Mouse (Mus musculus) left cerebral cortex, adult 11 months (tissue): Measurements from ENCODE around the gene Hnf4a.

Experiments
- DNase-seq: peaks from one replicate; pipeline ENCODE4 v3.0.0; 2022; ENCODE audit warnings: low spot score

The Hnf4a gene

DNA sequence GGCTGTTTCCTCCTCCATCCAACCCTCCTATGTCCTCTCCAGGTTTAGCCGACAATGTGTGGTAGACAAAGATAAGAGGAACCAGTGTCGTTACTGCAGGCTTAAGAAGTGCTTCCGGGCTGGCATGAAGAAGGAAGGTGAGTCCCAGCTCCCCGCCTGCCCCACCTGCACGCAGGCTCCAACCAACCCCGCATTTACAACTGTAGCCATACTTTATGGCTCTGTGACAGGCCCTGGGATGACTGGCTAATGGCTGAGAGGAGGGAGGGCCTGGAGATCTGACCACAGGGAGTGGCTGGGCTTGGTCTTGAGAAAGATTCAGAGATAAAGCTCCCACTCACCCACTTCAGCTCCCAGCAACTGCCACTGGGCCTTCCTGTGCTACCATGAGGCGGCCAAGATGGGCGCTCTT is 45.9 kb downstream of the Hnf4a start:
- no peak for DNase-seq

DNA sequence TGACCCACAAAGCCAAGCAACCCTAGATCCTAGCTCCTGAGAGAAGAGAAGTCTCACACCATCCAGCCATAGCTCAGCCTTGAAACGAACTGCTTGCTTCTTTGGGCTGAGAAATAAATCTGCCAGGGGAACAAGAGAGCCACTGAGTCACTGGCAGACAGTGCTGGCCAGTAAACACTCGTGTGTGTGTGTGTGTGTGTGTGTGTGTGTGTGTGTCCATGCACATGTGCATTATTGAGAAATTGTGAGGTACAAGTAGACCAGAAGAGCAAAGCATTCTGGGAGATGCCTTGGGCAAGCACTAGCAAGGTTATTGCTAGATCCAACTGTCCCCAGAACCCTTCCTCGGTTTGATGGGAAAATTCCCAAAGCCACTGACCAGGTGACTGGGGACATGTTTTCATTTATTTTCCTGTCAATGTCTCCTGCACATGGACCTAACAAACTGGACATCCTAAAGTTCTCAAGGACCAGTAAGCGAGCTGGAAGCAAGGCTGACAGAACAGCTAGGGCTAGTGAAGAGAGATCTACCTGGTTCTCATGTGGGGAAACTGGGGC is 47.9 kb downstream of the Hnf4a start:
- DNase-seq, result no peak

- no peak for DNase-seq
These were observed 48.4 kb downstream of the Hnf4a start for GRCm38 (mm10) chr2:163554996-163555395.

DNA sequence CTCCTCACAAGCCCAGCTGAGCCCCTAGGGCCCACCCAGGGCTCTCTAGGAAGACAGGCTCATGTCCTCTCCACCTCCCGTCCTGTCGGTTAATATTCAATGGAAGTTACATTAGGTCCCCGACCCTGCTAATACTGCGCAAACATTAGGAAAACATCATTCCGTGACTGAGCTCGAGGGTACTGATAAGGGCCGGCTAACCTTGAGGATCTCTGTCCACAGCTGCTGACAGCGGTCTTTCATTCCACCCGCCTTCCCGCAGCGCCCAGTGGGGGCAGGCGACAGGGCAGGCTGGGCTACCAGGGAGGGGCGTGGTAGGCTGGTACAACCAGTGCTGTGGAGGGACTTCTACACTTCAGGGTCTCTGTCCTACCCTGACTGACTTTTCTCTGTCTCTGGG is 48.8 kb downstream of the Hnf4a start:
- DNase-seq, result no peak

DNA sequence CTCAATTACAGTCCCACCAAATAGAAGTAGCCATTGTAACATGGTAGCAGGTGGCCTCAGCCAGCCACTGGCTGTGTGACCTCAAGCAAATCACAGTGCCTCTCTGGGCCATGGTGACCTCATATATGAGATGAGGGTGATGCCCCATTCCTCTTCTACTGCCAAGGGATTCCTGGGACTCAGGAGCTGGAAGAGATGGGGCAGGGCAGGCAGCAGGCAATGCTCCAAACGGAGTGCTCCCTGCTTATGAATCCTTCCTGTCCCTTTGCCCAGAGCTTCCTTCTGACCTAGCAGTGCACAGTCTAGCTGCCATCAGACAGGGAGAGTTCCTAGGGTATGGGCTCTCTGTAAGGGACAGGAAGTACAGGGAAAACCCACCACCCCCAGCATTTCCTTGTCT is 51.9 kb downstream of the Hnf4a start:
- no peak for DNase-seq

DNA sequence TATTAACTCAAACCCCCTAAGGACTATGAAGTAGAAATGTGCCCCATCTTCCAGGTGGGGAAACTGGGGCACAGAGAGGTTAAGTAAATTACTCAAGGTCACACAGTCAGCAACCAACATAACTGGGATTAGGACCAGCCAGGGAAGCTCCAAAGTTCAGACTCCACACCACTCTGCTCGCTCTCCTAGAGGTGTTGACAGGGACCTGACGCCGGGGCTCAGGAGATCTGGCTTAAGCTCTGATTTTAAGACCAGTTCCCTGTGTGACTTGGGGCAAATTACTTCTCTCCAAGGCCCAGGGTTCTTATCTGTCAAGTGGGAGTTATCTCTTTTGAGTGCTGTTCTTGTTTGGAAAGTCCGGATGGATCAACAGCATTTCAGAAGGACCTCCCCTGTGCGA is 52.6 kb downstream of the Hnf4a start:
- DNase-seq, result no peak

DNA sequence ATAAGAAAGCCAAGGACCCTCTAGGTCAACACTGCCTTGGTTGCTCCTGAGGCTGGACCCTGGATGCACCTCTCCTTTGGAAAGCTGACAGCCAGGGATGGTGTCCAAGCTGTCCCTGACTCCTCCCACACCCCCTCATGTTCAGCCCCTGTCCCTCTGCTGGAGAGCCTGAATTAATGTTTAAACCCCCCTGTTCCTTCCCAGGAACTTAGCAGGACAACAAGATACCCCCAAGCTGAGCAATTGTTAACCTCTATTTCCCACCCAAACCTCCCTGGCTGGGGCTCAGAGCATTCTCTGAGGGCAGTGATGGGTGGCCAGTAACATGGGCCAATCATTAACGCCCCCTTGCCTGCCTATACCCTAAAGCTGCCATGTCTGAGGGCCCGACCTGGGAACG is 53.6 kb downstream of the Hnf4a start:
- no peak for DNase-seq

DNA sequence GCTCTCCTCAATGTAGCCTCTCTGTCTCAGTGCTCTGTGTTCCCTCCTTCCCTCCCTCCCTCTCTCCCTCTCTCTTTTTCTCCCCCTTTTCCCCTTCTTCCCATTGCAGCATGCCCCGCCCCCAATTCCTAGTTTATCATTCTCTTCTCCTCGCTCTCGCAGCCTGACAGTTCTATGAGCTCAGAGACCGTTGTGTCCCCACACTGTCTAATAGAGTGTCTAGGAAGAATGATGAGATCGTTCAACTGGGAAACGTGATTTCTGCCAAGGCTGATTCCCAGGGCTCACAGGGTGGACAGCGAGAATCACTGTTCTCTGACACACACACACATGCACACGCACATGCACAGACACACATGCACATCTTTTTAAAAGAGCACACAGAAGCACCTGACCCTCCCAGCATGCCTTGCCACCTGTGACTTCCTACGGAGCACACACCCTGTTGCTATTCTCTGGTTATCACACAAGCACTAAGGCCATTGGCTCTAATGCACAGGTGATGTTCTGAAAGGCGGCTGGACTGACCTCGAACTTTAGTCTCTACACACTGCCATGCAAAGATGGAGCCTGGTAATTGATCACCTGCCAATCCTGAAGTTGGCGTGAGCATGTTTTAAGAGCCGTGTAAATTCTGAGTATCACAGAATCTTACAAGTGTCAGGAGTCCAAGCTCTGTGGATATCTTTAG is 54.8 kb downstream of the Hnf4a start:
- DNase-seq, result no peak

GRCm38 (mm10) chr2:163564646-163565045 is 58.0 kb downstream of the Hnf4a start:
- DNase-seq, result no peak

DNA sequence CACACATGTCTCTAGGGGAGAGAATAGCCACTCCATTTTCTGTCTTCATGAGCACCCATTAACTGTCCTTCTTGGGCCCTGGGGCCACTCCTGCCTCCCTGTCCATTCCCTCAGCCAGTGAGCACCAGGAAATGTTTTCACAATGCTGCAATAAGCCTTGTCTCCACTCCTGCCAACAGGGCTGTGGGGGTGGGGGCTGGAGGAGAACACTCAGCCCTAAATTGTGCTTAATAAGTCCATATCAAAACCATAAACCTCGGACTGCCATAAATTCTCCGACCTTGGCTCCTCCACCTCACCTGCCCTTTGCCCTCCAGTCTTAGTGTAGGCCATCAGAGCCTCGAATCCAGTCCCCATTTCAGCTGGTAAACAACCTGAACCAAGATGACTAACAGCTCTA is 67.7 kb downstream of the Hnf4a start:
- no peak for DNase-seq

- no peak for DNase-seq
These were observed 68.6 kb downstream of the Hnf4a start for GRCm38 (mm10) chr2:163575248-163575647.

- no peak for DNase-seq
These were observed 71.4 kb downstream of the Hnf4a start for GRCm38 (mm10) chr2:163577986-163578385.

- no peak for DNase-seq
These were observed 73.7 kb downstream of the Hnf4a start for GRCm38 (mm10) chr2:163580069-163580945.

DNA sequence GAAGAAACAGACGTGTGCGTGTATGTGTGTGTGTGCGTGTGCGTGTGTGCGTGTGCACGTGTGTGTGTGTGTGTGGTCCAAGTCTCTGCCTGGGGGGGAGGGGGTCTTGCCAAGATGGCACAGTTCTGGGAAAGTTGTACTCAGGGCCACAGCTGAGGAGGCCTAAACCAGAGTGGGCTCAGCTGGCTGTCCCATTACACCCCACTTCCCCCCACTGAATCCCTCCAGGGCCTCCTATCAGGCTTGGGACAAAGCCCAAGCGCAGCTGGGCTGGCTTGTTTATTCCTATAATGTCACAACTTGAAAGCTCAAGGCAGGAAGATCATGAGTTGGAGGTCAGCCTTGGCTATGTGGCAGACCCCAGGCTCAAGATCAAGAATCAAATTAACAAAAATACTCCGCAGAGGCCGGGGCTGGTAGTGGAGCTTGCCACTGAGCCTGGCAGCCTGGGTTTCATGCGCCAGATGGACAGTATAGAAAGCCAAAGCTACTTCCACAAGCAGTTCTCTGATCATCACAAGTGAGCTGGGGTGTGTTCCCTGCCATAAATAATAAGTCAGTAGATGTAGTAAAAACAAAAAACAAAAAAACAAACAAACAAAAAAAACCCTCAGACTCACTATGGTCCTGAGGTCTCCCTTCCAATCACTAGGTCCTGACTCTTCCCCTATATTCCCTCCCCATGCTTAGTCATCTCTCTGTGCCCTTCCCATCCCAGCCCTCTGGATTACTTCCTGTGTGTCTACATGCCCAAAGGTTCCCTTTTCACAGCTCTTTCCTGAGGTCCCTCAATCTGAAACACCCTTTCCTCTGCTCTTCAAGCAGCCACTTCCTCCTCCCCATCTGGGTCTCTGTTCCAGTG is 76.8 kb downstream of the Hnf4a start:
- no peak for DNase-seq

DNA sequence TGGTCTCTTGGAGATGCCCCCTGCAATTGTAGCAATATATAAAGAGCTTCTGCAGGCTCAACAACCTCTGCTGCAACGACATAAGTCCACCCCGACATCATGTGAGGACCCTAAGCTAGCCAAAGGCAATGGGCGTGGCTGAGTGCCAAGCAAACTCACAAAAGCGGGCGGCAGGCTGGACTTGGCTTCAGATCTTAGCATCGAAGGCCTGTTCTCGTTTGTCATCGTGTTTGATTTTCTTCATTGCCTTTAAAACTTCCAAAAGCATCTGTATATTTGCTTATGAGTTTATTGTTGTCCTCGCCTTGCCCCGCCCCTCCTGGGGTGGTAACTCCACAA is 77.4 kb downstream of the Hnf4a start:
- no peak for DNase-seq

DNA sequence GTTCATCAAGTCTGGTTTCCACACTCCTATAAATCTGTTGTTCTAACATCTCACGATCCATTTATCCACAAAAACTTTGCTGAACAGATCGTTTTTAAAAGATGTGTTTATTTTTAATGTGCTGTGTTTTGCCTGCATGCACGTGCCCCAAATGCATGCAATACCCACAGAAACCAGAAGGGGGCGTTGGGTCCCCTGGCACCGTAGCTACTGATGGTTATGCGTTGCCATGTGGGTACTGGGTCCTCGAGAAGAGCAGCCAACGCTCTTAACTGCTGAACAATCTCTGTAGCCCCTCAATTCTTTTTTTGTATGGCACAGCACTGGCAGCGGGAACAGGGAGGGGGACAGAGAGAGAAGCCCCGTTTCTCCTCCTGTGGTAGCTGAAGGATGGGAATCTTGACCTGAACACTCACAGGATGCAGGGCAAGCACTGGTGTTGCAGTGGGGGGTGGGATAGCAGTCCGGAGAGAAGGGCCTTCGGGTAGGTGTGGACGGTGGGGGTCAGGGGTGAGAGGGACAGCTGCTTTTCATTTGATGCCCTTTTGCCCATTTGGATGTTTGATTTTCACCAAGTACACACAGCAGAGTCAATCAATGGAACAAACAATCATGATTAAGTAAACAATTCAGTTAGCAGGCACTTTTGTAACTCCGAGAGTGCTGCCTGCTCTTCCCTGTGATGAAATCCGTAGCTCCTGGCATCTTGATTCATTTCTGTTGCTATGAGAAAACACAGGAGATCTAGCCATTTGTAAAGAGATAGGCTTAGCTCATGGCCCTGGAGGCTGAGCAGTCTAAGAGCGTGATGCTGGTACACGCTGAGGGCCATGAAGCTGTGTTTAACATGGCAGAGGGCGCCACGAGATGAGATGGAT is 80.0 kb downstream of the Hnf4a start:
- no peak for DNase-seq

GRCm38 (mm10) chr2:163587506-163587905 is 80.9 kb downstream of the Hnf4a start:
- no peak for DNase-seq

DNA sequence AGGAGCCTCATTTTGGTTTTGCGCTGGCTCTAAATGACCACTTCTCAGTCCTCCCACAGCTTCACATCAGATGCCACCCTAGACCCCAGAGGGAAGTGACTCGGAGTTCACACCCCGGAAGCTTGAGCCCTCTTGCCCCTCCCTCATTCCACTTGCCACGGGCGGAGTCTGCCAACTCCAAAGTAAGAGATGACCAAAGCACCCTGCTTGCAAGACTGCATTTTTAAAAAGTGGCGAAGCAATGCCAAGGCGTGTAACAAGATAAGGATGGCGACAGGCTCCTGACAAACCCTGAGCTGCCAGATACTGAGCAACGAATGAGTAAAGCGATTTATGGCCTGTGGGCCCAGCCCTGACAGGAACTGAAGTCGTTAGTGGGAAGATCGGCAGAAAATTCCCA is 83.6 kb downstream of the Hnf4a start:
- no peak for DNase-seq

DNA sequence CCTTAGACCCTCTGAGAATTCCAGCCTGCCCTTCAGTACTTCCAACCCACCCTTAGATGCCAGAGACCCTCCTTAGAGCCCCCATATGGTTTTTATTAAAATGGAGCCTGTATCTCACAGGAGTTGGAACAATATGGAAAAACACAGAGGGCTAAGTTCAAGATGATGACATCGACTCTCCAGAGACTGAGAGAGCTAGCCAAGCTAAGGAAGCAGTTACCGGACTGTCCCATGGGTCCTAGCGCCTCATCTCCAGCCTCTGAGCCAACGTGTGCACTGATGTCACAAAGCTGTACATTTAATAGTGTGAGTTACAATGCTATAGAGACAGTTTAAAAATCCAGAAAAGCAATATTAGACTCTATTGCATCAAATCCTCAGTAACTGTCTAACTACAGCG is 84.4 kb downstream of the Hnf4a start:
- no peak for DNase-seq

DNA sequence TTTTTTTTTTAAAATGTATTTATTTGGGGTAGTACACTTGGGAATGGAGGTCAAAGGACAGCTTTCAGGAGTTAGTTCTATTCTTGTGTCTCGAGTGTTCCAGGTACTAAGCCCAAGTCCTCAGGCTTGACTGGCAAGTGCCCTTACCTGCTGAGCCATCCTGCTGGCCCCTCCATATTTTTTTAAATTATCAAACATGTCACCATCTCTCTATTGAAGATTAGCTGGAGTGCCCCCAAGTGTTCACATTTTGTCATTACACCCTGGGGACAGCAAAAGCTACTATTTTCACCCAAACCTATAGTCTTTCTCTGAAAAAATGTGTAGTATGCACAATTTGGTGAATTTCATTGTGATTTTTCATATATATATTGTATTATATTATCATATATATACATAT is 85.5 kb downstream of the Hnf4a start:
- no peak for DNase-seq

DNA sequence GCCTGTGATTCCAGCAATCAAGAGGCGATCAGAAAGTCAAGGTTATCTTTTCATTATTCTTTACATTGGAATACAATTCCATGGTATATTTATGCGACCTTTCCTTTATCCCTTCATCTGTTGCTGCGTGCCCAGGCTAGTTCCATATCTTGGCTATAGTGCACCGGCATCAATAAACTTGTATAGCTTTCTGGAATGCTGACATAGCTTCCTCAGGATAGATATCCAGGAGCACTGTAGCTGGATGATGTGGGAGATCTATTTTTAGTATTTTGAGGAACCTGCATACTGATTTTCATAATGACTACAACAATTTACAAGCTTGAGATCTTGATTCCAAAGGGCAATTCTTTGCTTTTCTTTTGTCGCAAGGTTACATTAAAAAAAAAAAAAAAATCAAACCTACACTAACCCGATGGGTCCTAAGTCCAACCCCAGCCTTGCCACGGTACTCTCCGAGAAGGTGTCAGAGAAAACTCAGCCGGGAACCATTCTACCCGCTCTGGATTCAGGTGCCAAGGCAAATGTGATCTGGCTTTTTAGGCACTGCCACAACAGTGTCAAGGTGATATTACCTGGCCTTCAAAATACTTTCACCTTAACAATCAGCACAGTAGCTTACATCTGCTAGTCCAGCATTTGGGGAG is 87.2 kb downstream of the Hnf4a start:
- DNase-seq, result no peak
